Mouse (Mus musculus): ENCODE measurements around the gene Tacc2.

GRCm38 (mm10) chr7:130690869-130691268 lies 113.6 kb downstream of the Tacc2 start:
- TF ChIP-seq CTCF (IDR thresholded peaks at IDR 0.05; ENCODE audit: extremely low read depth, insufficient read length, insufficient replicate concordance, low read depth, low read length) (no peak), POLR2A (IDR thresholded peaks at IDR 0.05; ENCODE audit: low read depth, low read length) (no peak)

Data from small intestine, adult 2 months (tissue).